Mouse (Mus musculus): ENCODE measurements around the gene Arrdc2. TPM values are rescaled to one million over a fixed set of nuclear protein-coding genes. Genes with fewer than 3 reads are reported as not detected.

Arrdc2 gene
- polyA plus RNA-seq, 1 experiment from 2014 or later, result 8.8 TPM

DNA sequence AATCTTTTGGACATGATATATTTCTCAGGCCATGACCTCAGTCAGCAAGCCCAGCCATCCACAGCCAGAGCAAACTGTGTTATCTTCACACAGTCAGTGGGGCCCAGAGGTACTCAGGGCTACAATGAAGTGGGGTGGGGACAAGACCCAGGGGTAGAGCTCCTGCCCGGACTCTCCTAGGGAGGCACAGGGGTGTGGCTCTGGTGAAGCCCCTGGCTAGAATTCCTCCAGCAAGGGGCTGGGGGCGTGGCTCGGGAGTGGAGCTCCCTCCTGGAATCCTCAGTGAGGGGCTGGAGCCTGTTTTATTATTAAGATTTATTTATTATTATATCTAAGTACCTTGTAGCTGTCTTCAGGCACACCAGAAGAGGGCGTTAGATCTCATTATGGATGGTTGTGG lies 36.9 kb upstream of the Arrdc2 start:
- DNase-seq (ENCODE audit: low spot score) (peak; percentile 7), ATAC-seq (ENCODE audit: insufficient read depth, low FRiP score, low TSS enrichment) (no peak)
- no peaks in the 10 kb centered on the region for H3K36me3 ChIP-seq (ENCODE audit: control insufficient read depth, insufficient read depth, low read length)
- no peak overlapping the region for H3K9ac ChIP-seq (ENCODE audit: low read length)
- no peaks in the 10 kb centered on the region for H3K9me3 ChIP-seq (ENCODE audit: control insufficient read depth, low read length)
- H3K4me2 ChIP-seq (ENCODE audit: low read depth), result no peak overlapping the region
- H3K4me3 ChIP-seq (ENCODE audit: low read depth, low read length), result no peak overlapping the region
- H3K4me1 ChIP-seq (ENCODE audit: control insufficient read depth, insufficient read depth, low read length), result 0 out of 2 replicates have a peak, but pooled peaks cover 3% of the 10 kb centered on the region
- H3K27ac ChIP-seq (ENCODE audit: low read depth, low read length), result no peak overlapping the region
- H3K27me3 ChIP-seq (ENCODE audit: control insufficient read depth, insufficient read depth, low read length), result no peaks in the 10 kb centered on the region
- whole genome bisulfite sequencing, result 64% methylated on average over 4 of the region's 4 CpGs

DNA sequence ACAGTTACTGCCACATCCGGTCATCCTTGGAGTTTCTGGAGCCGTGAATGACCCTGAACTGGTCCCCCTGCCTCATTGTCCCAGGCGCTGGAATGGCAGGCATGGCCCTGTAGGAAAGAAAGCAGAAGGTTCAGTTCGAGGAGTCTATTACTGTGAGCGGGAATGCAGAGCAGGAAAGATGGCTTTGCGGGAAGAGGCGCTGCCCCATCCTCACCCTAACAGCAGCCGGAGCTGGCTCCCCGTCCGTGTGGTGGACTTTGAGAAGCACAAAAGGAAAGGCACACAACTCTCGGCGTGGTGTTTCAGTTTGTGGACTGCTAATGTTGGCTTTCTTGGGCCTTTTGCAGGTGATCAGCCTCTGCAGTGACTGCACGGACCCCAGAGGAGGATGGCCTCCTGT lies 34.9 kb upstream of the Arrdc2 start:
- H3K4me2 ChIP-seq (ENCODE audit: low read depth), result no peak overlapping the region
- DNase-seq (ENCODE audit: low spot score) (no peak), ATAC-seq (ENCODE audit: insufficient read depth, low FRiP score, low TSS enrichment) (no peak)
- H3K4me3 ChIP-seq (ENCODE audit: low read depth, low read length), result no peak overlapping the region
- H3K9ac ChIP-seq (ENCODE audit: low read length), result no peak overlapping the region
- H3K4me1 ChIP-seq (ENCODE audit: control insufficient read depth, insufficient read depth, low read length), result 0 out of 2 replicates have a peak, but pooled peaks cover 3% of the 10 kb centered on the region
- H3K9me3 ChIP-seq (ENCODE audit: control insufficient read depth, low read length), result no peaks in the 10 kb centered on the region
- no peaks in the 10 kb centered on the region for H3K36me3 ChIP-seq (ENCODE audit: control insufficient read depth, insufficient read depth, low read length)
- H3K27ac ChIP-seq (ENCODE audit: low read depth, low read length), result no peak overlapping the region
- 91% methylated on average over 13 of the region's 13 CpGs for WGBS
- H3K27me3 ChIP-seq (ENCODE audit: control insufficient read depth, insufficient read depth, low read length), result no peaks in the 10 kb centered on the region

DNA sequence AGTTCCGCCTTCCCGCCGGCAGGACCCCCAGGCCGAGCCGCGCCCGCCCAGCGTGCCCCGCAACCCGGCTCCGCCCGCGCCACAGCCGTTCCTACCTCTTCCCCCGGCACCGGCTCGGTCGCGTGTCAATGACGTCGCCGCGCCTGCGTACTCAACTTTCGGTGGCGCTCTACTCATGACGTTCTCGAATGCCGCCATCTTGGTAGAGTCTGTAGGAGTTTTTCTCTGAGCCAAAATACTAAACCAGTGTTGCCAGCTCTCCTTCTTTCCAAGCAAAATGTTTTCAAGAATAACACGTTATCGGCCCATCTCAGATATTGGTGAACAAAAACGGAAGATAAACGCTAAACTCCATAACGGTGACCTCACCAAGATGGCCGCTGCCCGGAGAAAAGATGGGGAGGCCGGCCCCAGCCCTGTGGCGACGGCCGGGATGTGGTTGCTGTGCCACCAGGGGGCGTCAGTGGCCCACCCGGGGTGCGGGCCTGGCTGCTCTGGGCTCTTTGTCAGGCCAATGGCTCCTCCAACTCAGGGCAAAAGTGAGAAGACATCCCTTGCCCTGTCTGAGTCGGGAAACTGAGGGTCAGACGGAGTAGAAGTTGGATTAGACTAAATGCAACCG lies 34.0 kb upstream of the Arrdc2 start, which contains the start of gene Ccdc124:
Gene Ccdc124, minus strand, starts transcription at position 572 of the 622 bp plus-strand sequence.
- Histone ChIP-seq H3K9me3 (ENCODE audit: control insufficient read depth, low read length) (no peaks in the 10 kb centered on the region), H3K4me1 (ENCODE audit: control insufficient read depth, insufficient read depth, low read length) (peaks cover 12% of the 10 kb centered on the region; the same call in 1 of the 2 replicates), H3K36me3 (ENCODE audit: control insufficient read depth, insufficient read depth, low read length) (no peaks in the 10 kb centered on the region), H3K4me2 (ENCODE audit: low read depth) (peak within 1 kb of the TSS; percentile 89), H3K4me3 (ENCODE audit: low read depth, low read length) (peak within 1 kb of the TSS; percentile 85), H3K9ac (ENCODE audit: low read length) (peak within 1 kb of the TSS; percentile 84), H3K27ac (ENCODE audit: low read depth, low read length) (peak within 1 kb of the TSS; percentile 62), H3K27me3 (ENCODE audit: control insufficient read depth, insufficient read depth, low read length) (no peaks in the 10 kb centered on the region)
- peak; percentile 94 for DNase-seq (ENCODE audit: low spot score)
- ATAC-seq (ENCODE audit: insufficient read depth, low FRiP score, low TSS enrichment), result peak; percentile 91
- WGBS, result 1% methylated on average over 36 of the region's 46 CpGs

DNA sequence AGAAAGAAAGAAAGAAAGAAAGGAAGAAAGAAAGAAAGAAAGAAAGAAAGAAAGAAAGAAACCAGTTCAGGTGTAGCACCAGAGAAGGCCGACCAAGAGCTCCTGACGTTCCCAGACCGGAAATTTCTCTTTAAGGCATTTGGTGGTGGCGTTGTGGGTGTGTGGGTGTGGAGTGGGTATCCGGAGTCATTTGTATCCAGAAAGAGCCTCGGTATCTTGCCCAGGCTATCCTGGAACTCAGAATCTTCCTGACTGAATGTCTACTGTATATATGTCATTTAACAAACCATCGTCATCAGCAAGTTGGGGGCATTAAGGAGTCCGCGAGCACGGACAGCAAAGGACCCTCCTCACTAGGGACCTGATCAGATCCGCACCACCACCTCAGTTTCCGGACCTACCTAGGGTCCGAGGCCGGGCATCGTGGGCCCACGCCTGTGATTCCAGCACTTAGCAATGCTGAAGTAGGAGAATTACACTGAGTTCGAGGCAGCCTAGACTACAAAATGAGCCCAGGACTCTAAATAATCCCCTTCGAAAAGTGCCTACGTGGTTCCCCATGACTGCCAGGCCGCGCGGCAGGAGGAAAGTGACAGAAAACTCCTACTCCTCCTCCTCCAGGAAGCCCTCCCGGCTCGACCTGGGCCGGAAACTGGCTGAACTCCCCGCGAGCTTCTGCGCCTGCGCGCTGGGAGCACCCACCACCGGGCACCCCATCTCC lies 33.3 kb upstream of the Arrdc2 start:
- ATAC-seq (ENCODE audit: insufficient read depth, low FRiP score, low TSS enrichment), result no peak
- H3K27ac ChIP-seq (ENCODE audit: low read depth, low read length), result peak overlapping the region; percentile 62
- peaks cover 16% of the 10 kb centered on the region; the same call in 1 of the 2 replicates for H3K4me1 ChIP-seq (ENCODE audit: control insufficient read depth, insufficient read depth, low read length)
- H3K4me2 ChIP-seq (ENCODE audit: low read depth), result peak overlapping the region; percentile 89
- no peaks in the 10 kb centered on the region for H3K27me3 ChIP-seq (ENCODE audit: control insufficient read depth, insufficient read depth, low read length)
- no peak for DNase-seq (ENCODE audit: low spot score)
- no peaks in the 10 kb centered on the region for H3K9me3 ChIP-seq (ENCODE audit: control insufficient read depth, low read length)
- H3K36me3 ChIP-seq (ENCODE audit: control insufficient read depth, insufficient read depth, low read length), result peaks cover 3% of the 10 kb centered on the region; the same call in 1 of the 2 replicates
- WGBS, result 7% methylated on average over 31 of the region's 31 CpGs
- H3K4me3 ChIP-seq (ENCODE audit: low read depth, low read length), result peak overlapping the region; percentile 85
- peak overlapping the region; percentile 84 for H3K9ac ChIP-seq (ENCODE audit: low read length)

DNA sequence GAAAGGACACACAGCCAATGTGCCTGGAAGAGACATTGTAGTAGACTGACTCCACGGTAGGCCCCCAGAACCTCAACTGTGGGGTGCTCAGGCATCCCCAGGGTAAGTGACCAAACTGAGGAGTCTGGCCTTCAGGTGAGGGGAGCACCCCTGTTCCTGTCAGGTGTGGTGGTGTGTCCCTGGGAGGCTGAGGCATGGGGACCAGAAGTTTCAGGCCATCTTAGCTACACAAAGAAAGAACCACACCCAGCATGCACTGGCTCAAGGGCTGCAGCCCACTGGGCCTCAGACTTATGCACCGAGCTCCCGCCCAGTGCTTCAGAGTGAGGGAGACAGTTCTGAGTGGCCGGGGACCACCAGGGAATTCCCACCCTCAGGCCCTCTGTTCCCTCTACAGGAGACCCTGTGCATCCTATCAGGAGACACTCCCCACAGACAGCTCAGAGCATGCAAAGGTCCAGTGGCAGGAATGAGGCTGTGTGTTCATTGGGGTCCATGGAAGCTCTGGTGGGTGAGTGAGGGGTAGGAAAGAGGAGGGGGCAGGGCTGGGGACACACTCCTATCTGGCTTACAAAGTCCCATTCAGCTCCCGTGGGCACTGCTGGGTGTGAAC lies 31.8 kb upstream of the Arrdc2 start:
- DNase-seq (ENCODE audit: low spot score), result no peak
- ATAC-seq (ENCODE audit: insufficient read depth, low FRiP score, low TSS enrichment), result no peak
- no peak overlapping the region for H3K4me3 ChIP-seq (ENCODE audit: low read depth, low read length)
- WGBS, result 95% methylated on average over 5 of the region's 5 CpGs
- no peak overlapping the region for H3K4me2 ChIP-seq (ENCODE audit: low read depth)
- no peaks in the 10 kb centered on the region for H3K9me3 ChIP-seq (ENCODE audit: control insufficient read depth, low read length)
- no peak overlapping the region for H3K9ac ChIP-seq (ENCODE audit: low read length)
- H3K36me3 ChIP-seq (ENCODE audit: control insufficient read depth, insufficient read depth, low read length), result peaks cover 5% of the 10 kb centered on the region; the same call in 1 of the 2 replicates
- H3K27ac ChIP-seq (ENCODE audit: low read depth, low read length), result no peak overlapping the region
- H3K4me1 ChIP-seq (ENCODE audit: control insufficient read depth, insufficient read depth, low read length), result peaks cover 18% of the 10 kb centered on the region
- H3K27me3 ChIP-seq (ENCODE audit: control insufficient read depth, insufficient read depth, low read length), result no peaks in the 10 kb centered on the region

DNA sequence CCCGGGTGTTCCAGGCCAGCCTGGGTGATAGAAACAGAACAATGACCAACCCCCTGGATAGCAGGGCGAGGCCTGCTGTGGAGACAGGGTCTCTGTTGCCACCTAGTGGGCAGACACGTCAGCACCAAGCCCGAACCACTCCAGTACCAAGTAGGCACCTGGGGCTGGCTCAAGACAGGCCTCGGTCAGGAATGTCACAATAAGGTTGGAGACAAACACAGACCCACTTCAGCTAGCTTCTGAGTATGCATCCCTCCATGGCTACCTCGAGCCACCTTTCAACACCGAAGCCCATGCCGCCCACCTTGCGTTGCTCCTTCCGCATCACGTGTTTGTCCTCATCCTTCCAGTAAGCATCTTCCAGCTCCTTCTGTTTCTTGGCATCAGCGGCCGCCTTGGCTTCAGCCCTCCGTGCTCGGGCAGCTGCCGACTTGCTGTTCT lies 30.1 kb upstream of the Arrdc2 start:
- peaks cover 5% of the 10 kb centered on the region; the same call in 1 of the 2 replicates for H3K36me3 ChIP-seq (ENCODE audit: control insufficient read depth, insufficient read depth, low read length)
- H3K9me3 ChIP-seq (ENCODE audit: control insufficient read depth, low read length), result no peaks in the 10 kb centered on the region
- no peak overlapping the region for H3K4me2 ChIP-seq (ENCODE audit: low read depth)
- DNase-seq (ENCODE audit: low spot score), result peak; percentile 80
- H3K27ac ChIP-seq (ENCODE audit: low read depth, low read length), result peak overlapping the region; percentile 55
- H3K4me1 ChIP-seq (ENCODE audit: control insufficient read depth, insufficient read depth, low read length), result peaks cover 24% of the 10 kb centered on the region
- no peaks in the 10 kb centered on the region for H3K27me3 ChIP-seq (ENCODE audit: control insufficient read depth, insufficient read depth, low read length)
- no peak overlapping the region for H3K4me3 ChIP-seq (ENCODE audit: low read depth, low read length)
- no peak overlapping the region for H3K9ac ChIP-seq (ENCODE audit: low read length)
- WGBS, result 50% methylated on average over 16 of the region's 16 CpGs
- ATAC-seq (ENCODE audit: insufficient read depth, low FRiP score, low TSS enrichment), result no peak

DNA sequence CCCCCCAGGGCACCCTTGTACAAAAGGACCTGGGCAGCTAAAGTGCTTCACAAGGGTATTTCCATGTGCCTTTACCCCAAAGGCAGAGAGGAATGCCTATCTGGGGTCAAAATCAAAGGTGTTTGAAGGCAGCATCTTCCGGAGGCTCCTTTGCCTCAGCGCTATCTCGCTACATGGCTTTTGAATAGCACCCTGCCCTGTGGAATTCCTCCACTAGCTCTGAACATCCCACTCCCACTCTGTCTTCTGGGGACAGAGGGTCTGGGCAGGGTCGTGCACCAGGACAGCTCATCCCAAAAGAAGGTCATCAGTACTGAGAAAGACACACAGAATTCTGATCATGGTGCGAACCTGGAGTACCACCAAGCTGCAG lies 29.7 kb upstream of the Arrdc2 start:
- Histone ChIP-seq H3K9ac (ENCODE audit: low read length) (no peak overlapping the region), H3K4me3 (ENCODE audit: low read depth, low read length) (no peak overlapping the region), H3K4me2 (ENCODE audit: low read depth) (peak overlapping the region; percentile 25), H3K27ac (ENCODE audit: low read depth, low read length) (peak overlapping the region; percentile 55), H3K9me3 (ENCODE audit: control insufficient read depth, low read length) (no peaks in the 10 kb centered on the region), H3K27me3 (ENCODE audit: control insufficient read depth, insufficient read depth, low read length) (no peaks in the 10 kb centered on the region), H3K36me3 (ENCODE audit: control insufficient read depth, insufficient read depth, low read length) (peaks cover 5% of the 10 kb centered on the region; the same call in 1 of the 2 replicates), H3K4me1 (ENCODE audit: control insufficient read depth, insufficient read depth, low read length) (peaks cover 28% of the 10 kb centered on the region)
- DNase-seq (ENCODE audit: low spot score) (no peak), ATAC-seq (ENCODE audit: insufficient read depth, low FRiP score, low TSS enrichment) (no peak)
- WGBS, result 44% methylated on average over 5 of the region's 5 CpGs

DNA sequence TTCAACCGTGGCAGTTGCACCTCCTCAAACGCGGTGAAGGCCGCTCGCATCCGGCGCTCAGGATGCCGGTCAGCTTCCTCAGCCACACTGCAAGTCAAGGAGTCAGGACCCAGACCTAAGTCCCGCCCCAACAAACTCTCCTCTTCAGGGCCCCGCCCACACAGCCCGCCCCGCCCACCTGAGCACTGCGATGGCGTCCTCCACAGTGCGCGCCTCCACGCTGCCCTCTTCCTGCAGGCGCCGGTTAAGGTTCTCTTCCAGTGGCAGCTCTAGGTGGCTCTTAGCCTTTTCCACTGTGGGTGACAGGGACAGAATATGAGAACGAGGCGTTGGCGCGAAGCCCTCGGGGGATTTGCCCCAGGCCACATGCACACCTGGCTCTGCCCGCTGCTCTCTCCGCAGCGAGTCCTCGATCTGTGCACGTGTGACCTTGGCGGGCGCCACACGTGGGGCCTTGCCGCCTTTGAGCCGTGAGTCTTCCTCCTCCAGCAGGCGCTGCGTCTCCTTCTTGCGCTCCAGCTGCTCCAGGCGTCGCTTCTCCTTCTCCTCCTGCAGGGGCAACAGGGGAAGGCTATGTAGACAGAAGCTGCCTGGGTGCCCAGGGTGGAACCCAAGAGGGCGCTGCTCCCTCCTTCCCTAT lies 29.2 kb upstream of the Arrdc2 start:
- Histone ChIP-seq H3K27me3 (ENCODE audit: control insufficient read depth, insufficient read depth, low read length) (no peaks in the 10 kb centered on the region), H3K4me3 (ENCODE audit: low read depth, low read length) (no peak overlapping the region), H3K36me3 (ENCODE audit: control insufficient read depth, insufficient read depth, low read length) (peaks cover 5% of the 10 kb centered on the region; the same call in 1 of the 2 replicates), H3K9me3 (ENCODE audit: control insufficient read depth, low read length) (no peaks in the 10 kb centered on the region), H3K4me1 (ENCODE audit: control insufficient read depth, insufficient read depth, low read length) (peaks cover 30% of the 10 kb centered on the region), H3K4me2 (ENCODE audit: low read depth) (peak overlapping the region; percentile 25), H3K27ac (ENCODE audit: low read depth, low read length) (peak overlapping the region; percentile 55; the same call in 1 of the 2 replicates), H3K9ac (ENCODE audit: low read length) (peak overlapping the region; percentile 30; the same call in 1 of the 2 replicates)
- peak; percentile 58 for DNase-seq (ENCODE audit: low spot score)
- WGBS, result 14% methylated on average over 38 of the region's 40 CpGs
- ATAC-seq (ENCODE audit: insufficient read depth, low FRiP score, low TSS enrichment), result no peak

Data from neural tube, embryonic 11.5 days (tissue).